Mouse (Mus musculus) liver, embryonic 11.5 days (tissue): Measurements from ENCODE around the gene Zmiz1. TPM values are rescaled to one million over a fixed set of nuclear protein-coding genes. Genes with fewer than 3 reads are reported as not detected.
A peak's percentile ranks its signal among the peaks of the same experiment; 100 is the strongest.

Experiments used
- ATAC-seq: fragments of 200-750 bp; cut with Nextera tagmentation; replicated peaks from 2 replicates; pipeline ENCODE4 v1.8.0; 2017; ENCODE audit warnings: moderate number of reproducible peaks, mild to moderate bottlenecking, moderate TSS enrichment, moderate library complexity; ENCODE audit not compliant: low FRiP score
- DNase-seq: peaks from one replicate; pipeline ENCODE4 v3.0.0-alpha.2; 2017; ENCODE audit warnings: low spot score
- H3K27ac ChIP-seq: fragments of 300-500 bp; sonication (generic); 2 replicates; pipeline ENCODE4 v1.5.1; 2014; ENCODE audit warnings: mild to moderate bottlenecking, low read depth, low read length, control low read depth
- H3K27me3 ChIP-seq: fragments of 300-500 bp; sonication (generic); replicated peaks from 2 replicates; pipeline ENCODE4 v1.6.1; 2014; ENCODE audit warnings: low read length, mixed read lengths; ENCODE audit not compliant: control insufficient read depth, insufficient read depth
- H3K36me3 ChIP-seq: fragments of 300-500 bp; sonication (generic); 2 replicates; pipeline ENCODE4 v1.6.1; 2014; ENCODE audit warnings: mild to moderate bottlenecking, low read length, moderate library complexity, mixed read lengths; ENCODE audit not compliant: control insufficient read depth, insufficient read depth
- H3K4me1 ChIP-seq: fragments of 300-500 bp; sonication (generic); replicated peaks from 2 replicates; pipeline ENCODE4 v1.6.1; 2014; ENCODE audit warnings: low read length, mixed read lengths; ENCODE audit not compliant: control insufficient read depth, insufficient read depth
- H3K4me2 ChIP-seq: fragments of 300-500 bp; sonication (generic); 2 replicates; pipeline ENCODE4 v1.6.1; 2014; ENCODE audit warnings: mild to moderate bottlenecking, control low read depth, moderate library complexity
- H3K4me3 ChIP-seq: fragments of 300-500 bp; sonication (generic); 2 replicates; pipeline ENCODE4 v1.5.1; 2014; ENCODE audit warnings: low read depth, low read length, control low read depth
- H3K9ac ChIP-seq: fragments of 300-500 bp; sonication (generic); 2 replicates; pipeline ENCODE4 v1.6.1; 2014; ENCODE audit warnings: low read depth, low read length, control low read depth
- H3K9me3 ChIP-seq: fragments of 300-500 bp; sonication (generic); 2 replicates; pipeline ENCODE4 v1.6.1; 2016; ENCODE audit warnings: low read length, inconsistent platforms, mixed read lengths; ENCODE audit not compliant: control insufficient read depth
- WGBS: fragments of 180-500 bp; shearing (Covaris S2); extraction: QIAGEN DNeasy Blood & Tissue Kit; methylation state at CpG from one replicate; pipeline ENCODE4 v1.1.7; 2014; 5-methylcytosine and 5-hydroxymethylcytosine counted together
- polyA plus RNA-seq: library from polyadenylated mRNA; unstranded; fragments of >200 nt; fragmentation: Nextera tagmentation; extraction: Ambion mirVana; gene quantifications from 2 replicates; pipeline ENCODE4 v1.2.1, GENCODE M21; 2014

The Zmiz1 gene
- polyA plus RNA-seq, 1 experiment from 2014 or later: 31.0 TPM

DNA sequence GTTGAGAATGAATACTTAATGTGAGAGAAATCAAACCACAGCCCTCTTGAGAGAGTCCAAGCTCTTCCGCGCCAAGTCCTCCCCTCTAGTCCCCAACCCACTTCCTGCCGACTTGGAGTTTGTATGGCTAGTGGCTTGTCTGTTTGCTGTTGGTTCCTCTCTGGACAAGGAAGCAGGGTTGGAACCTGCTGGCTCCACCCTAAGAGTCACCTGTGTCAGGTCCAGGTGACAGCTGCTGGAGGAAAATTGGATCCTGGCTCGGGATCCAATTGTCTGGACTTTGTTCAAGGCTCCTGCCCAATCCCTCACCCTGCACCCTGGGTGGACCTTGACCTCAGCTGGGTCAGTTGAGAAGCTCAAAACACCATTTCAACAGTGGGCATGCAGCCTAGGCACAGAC lies 7.4 kb downstream of the Zmiz1 start:
- Histone ChIP-seq H3K4me1 (peaks cover 90% of the 10 kb centered on the region), H3K4me3 (no peak overlapping the region), H3K9me3 (no peaks in the 10 kb centered on the region), H3K27ac (no peak overlapping the region), H3K4me2 (peak overlapping the region; percentile 14; the same call in 1 of the 2 replicates), H3K9ac (no peak overlapping the region; the same call in 1 of the 2 replicates), H3K36me3 (no peaks in the 10 kb centered on the region), H3K27me3 (no peaks in the 10 kb centered on the region)
- no peak for DNase-seq
- no peak for ATAC-seq
- WGBS: 59% methylated on average over 4 of the region's 4 CpGs

DNA sequence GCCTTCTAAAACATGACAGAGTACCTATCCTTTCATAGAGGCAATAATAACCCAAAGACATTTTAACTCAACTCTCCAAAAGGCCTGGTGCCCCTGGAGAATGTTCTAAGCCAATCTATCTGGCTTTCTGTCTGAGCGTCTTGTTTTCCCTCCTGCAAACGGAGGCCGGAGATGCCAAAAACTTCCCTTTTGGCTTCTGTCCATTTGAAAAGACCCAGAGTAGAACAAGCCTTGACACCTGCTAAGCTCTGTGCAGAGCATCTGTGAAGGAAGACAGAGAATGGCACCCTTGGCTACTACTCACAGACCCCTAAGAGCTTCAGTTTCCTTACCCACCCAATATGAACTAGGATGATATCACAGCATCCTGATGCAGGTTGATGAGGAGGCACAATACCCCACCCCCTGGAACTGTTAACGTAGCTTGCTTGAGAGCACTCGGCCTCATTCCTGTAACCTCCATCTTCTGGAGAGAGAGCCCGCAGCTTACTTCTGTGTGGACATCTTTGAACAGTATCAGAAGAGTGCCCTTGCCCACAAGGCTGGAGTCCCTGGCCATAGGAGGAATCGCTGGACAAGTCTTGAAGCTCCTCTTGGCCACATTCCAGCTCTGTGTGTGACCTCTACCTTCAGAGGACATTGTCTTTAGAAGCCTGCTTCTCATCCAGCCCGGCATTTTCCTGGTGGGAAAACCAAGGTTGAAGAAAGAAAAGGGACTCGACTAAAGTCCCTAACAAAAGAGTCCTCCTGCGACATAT lies 9.1 kb downstream of the Zmiz1 start:
- no peak overlapping the region for H3K4me3 ChIP-seq
- ATAC-seq (no peak), DNase-seq (no peak)
- no peak overlapping the region for H3K27ac ChIP-seq
- no peaks in the 10 kb centered on the region for H3K27me3 ChIP-seq
- no peak overlapping the region for H3K4me2 ChIP-seq
- no peak overlapping the region for H3K9ac ChIP-seq
- 81% methylated on average over 10 of the region's 10 CpGs for whole genome bisulfite sequencing
- H3K4me1 ChIP-seq: peaks cover 92% of the 10 kb centered on the region
- no peaks in the 10 kb centered on the region for H3K36me3 ChIP-seq
- H3K9me3 ChIP-seq: no peaks in the 10 kb centered on the region

DNA sequence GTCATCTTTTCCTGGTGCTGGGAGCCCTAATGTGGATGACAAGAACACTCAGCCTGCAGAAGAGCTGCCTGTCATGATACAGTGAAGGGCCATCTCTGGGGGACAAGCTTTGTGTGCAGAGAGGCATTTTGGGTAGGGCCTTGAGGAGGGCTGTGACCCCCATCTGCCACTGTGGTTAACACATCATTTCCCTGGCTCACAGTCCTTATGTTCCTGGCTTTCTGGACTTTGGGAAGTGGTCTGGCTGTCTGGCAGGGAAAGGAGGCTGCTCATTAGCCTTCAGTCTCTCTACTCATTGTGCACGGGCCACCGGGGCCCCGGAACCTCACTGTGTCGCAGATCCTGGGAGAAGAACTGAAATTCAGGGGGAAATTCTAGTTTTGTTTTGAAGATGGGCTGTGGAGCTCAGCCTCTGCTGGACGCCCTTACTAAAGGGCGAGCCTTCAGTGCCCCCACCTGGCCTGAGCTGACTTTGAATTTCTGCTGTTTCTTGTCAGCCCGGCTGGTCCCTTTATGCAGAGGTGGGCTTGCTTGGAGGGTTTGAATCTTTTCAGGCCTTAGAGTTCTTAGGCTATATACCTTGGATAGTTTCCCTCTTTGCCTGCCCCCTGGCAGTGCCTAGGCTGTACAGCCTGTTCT lies 10.0 kb downstream of the Zmiz1 start:
- Histone ChIP-seq H3K4me1 (peaks cover 92% of the 10 kb centered on the region), H3K9me3 (no peaks in the 10 kb centered on the region), H3K27me3 (no peaks in the 10 kb centered on the region), H3K4me2 (no peak overlapping the region), H3K9ac (no peak overlapping the region), H3K4me3 (no peak overlapping the region), H3K36me3 (no peaks in the 10 kb centered on the region), H3K27ac (no peak overlapping the region)
- ATAC-seq (no peak), DNase-seq (no peak)
- WGBS: 77% methylated on average over 7 of the region's 7 CpGs

DNA sequence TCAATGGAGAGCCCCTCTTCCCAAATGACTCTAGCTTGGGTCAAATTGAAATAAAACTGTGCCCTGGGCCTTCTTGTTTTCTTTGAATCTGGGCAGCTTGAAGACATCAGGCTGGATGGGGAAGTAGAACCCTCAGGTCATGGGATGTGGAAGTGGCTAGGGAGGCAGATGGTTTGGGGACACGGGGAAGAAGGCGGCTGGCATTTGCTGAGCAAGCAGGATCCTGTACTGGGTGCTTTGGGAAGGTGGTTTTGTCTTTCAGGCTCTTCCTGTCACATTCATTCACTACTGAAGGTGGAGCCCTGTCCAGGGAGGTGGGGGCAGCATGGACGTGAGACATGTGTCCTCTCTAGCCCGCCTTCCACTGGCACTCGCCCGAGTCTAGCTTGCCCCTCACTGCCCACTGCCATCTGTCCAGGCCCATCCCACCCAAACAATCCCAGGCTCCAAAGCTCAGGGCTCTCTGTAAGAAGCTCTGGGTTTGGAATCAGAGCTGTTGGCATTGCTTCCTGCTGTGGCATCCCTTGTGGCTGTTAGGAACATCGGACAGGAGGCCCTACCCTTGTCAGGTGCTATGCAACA lies 11.3 kb downstream of the Zmiz1 start:
- Histone ChIP-seq H3K9ac (no peak overlapping the region; the same call in 1 of the 2 replicates), H3K27ac (no peak overlapping the region; the same call in 1 of the 2 replicates), H3K4me2 (no peak overlapping the region), H3K27me3 (no peaks in the 10 kb centered on the region), H3K9me3 (no peaks in the 10 kb centered on the region), H3K4me1 (peaks cover 92% of the 10 kb centered on the region), H3K4me3 (no peak overlapping the region), H3K36me3 (no peaks in the 10 kb centered on the region)
- ATAC-seq (no peak), DNase-seq (no peak)
- 66% methylated on average over 7 of the region's 7 CpGs for WGBS

DNA sequence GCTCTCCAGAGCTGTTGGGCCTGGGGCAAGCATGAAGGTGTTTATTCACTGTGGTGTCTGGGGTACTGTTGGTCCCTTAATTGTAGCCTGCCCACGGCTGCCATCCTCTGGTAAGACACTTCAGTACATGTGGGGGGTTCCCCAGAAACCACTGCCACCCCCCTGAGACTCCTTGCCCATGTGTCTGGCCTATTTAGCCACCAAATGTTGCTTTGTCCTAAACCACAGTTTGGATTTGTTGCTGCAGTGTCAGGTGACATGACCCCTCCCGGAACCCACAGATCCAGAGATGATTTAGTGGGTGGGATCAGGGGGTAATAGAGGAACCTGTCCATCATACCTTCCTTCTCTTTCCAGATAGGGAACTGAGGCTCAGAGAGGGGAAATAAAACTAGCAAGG lies 12.1 kb downstream of the Zmiz1 start:
- 27% methylated on average over 2 of the region's 2 CpGs for WGBS
- Histone ChIP-seq H3K27ac (no peak overlapping the region; the same call in 1 of the 2 replicates), H3K4me1 (peaks cover 91% of the 10 kb centered on the region), H3K36me3 (no peaks in the 10 kb centered on the region), H3K4me2 (no peak overlapping the region), H3K9ac (0 out of 2 replicates have a peak overlapping the region, but pooled peaks have one; percentile 20), H3K9me3 (no peaks in the 10 kb centered on the region), H3K4me3 (no peak overlapping the region), H3K27me3 (no peaks in the 10 kb centered on the region)
- no peak for DNase-seq
- ATAC-seq: no peak

DNA sequence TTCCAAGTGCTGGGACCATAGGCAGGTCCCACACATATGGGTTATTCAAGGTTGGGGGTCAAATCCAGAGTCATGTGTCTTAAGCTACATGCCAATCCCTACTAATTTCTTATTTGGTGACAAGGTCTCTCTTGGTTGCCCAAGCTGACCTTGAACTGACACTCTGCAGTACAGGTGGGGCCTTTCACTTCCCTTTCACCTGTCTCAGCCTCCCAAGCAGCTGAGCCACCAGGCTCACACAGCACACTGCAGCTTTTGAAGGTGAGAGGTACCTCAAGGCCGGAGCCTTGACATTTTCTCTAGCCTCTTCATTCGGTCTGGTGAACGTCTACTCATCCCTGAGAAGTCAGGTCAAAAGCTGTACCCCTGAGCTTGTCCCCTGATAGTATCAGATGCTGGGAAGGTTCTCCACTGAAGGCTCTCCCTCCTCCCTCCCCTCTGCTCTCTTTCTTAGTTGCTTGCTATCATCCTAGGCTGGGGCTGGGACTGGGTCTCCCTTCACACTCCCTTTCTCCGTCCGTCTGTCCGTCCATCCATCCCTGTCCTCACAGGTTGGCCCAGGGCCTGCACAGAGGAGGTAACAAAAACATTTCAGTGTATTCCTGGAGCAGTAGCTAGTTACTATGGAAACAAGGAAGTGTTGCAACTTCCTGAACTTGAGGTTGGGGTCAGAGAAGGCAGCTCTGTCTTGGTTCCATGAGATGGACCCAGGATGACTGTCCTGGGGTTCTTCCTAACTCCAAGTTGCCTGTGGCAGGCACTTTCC lies 13.3 kb downstream of the Zmiz1 start:
- H3K9ac ChIP-seq: no peak overlapping the region
- H3K27me3 ChIP-seq: no peaks in the 10 kb centered on the region
- no peak overlapping the region for H3K4me3 ChIP-seq
- peaks cover 92% of the 10 kb centered on the region for H3K4me1 ChIP-seq
- no peaks in the 10 kb centered on the region for H3K36me3 ChIP-seq
- DNase-seq (no peak), ATAC-seq (no peak)
- WGBS: 63% methylated on average over 6 of the region's 6 CpGs
- H3K4me2 ChIP-seq: no peak overlapping the region
- H3K9me3 ChIP-seq: no peaks in the 10 kb centered on the region
- H3K27ac ChIP-seq: no peak overlapping the region

DNA sequence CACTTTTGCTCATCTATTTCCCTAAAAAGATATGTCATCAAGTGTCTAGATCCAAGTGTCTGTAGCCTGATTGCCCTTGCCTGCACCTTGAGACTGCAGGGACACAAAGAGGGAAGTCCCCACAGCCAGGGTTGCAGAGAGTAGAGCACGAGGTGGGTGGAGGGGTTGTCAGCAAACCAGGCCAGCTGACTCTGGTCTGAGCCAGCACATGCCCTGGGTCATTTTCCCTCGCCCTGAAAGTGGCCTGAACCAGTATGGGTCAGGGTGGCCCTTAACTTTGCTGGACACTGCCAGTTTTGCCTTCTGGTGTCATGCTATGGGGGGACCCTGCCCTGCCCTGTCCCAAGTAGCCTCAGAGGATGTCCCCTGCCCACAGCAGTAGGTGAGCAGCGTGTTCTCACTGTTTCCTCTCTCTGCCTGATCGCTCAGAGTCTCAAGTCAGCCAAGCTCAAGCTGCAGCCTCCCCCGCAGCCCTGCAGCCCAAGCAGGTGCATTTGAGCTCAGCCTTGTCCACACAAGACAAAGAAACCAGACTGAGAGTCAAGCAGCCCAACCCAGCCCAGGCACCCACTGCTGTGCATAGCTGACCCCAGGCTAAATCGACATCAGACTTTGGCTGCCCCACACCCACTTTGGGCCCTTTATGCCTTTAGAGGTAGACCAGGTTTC lies 14.1 kb downstream of the Zmiz1 start:
- ATAC-seq (0 out of 2 replicates have a peak, but pooled peaks have one; percentile 5), DNase-seq (no peak)
- Histone ChIP-seq H3K9me3 (no peaks in the 10 kb centered on the region), H3K27ac (peak overlapping the region; percentile 13; the same call in 1 of the 2 replicates), H3K4me3 (no peak overlapping the region), H3K4me2 (no peak overlapping the region), H3K4me1 (peaks cover 90% of the 10 kb centered on the region), H3K36me3 (no peaks in the 10 kb centered on the region), H3K9ac (0 out of 2 replicates have a peak overlapping the region, but pooled peaks have one; percentile 27), H3K27me3 (no peaks in the 10 kb centered on the region)
- 48% methylated on average over 6 of the region's 6 CpGs for WGBS

DNA sequence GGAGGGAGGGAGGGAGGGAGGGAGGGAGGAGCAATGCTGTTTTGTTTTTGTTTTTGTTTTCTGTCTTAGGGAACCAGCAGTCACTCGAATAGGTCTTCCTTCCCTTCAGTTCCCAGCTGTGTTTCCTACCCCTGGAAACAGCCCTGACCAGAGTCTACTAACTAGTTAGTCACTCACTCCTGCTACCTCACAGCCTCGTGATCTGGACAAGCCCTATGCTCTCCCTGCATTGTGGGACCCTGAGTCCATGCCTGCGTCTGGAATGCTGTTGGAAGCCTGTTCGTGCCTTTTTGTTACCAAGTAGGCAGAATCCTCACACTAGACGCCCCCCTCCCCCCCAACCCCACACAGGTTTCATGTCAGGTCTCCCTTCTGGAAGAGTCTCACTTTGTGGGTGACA lies 15.0 kb downstream of the Zmiz1 start:
- no peak overlapping the region for H3K27ac ChIP-seq
- DNase-seq (no peak), ATAC-seq (no peak)
- no peak overlapping the region for H3K9ac ChIP-seq
- H3K4me2 ChIP-seq: no peak overlapping the region
- no peaks in the 10 kb centered on the region for H3K27me3 ChIP-seq
- H3K9me3 ChIP-seq: no peaks in the 10 kb centered on the region
- peaks cover 90% of the 10 kb centered on the region for H3K4me1 ChIP-seq
- H3K36me3 ChIP-seq: no peaks in the 10 kb centered on the region; the same call in 1 of the 2 replicates
- H3K4me3 ChIP-seq: no peak overlapping the region
- 59% methylated on average over 5 of the region's 5 CpGs for WGBS
